Mouse (Mus musculus) erythroblast, embryonic 14.5 days (primary cell): ENCODE results near the gene Ercc6. TPM values are rescaled to one million over a fixed set of nuclear protein-coding genes. Genes with fewer than 3 reads are reported as not detected.

Experiments used
- H3K27me3 ChIP-seq: 2 replicates; pipeline ENCODE4 v1.6.1; 2012; ENCODE audit warnings: inconsistent platforms; ENCODE audit not compliant: control insufficient read depth
- H3K36me3 ChIP-seq: 2 replicates; pipeline ENCODE4 v1.6.1; 2012; ENCODE audit warnings: mild to moderate bottlenecking, inconsistent platforms; ENCODE audit not compliant: control insufficient read depth
- H3K4me1 ChIP-seq: 2 replicates; pipeline ENCODE4 v1.6.1; 2012; ENCODE audit warnings: inconsistent platforms; ENCODE audit not compliant: control insufficient read depth
- H3K4me3 ChIP-seq: replicated peaks from 2 replicates; pipeline ENCODE3; 2012; ENCODE audit warnings: moderate library complexity, mild to moderate bottlenecking, inconsistent platforms
- H3K9me3 ChIP-seq: 2 replicates; pipeline ENCODE4 v1.6.1; 2012; ENCODE audit warnings: low read length, inconsistent platforms, mixed read lengths; ENCODE audit not compliant: control insufficient read depth
- GATA1 ChIP-seq: IDR thresholded peaks from 2 replicates; pipeline ENCODE4 v1.6.1; 2012; ENCODE audit warnings: low read length, inconsistent platforms, mixed read lengths
- TAL1 ChIP-seq: IDR thresholded peaks from 3 replicates; pipeline ENCODE4 v1.6.1; 2012; ENCODE audit warnings: low read length, inconsistent platforms, mixed read lengths
- polyA plus RNA-seq: library from polyadenylated mRNA; stranded (reverse); fragments of >175 nt; gene quantifications from 2 replicates; pipeline ENCODE4 v1.2.3, GENCODE M21; 2012

Gene Ercc6
- polyA plus RNA-seq, 1 experiment, result 0.06 TPM

DNA sequence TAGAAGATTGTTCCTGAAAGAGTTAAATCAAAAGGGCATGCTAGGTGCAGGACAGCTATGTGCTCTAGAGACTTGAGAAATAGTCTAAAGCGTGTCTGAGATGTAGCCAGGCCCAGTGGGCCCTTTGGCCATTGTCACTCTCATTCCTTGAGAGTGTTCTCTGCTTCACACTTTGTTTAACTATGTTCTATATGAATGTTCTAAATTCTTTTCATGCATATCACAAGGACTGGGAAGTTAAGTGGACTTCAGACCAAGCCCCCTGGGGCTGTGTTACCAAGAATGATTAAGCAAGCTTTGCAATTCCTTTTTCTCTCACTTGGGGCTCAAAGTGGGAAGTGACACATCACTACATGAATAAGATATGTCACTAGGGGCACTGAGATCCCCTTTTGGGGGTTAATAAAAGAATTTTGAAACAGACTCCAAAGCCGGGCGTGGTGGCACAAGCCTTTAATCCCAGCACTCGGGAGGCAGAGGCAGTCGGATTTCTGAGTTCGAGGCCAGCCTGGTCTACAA, 3.8 kb upstream of the Ercc6 start:
- Histone ChIP-seq H3K9me3 (no peaks in the 10 kb centered on the region), H3K27me3 (no peaks in the 10 kb centered on the region), H3K36me3 (no peaks in the 10 kb centered on the region), H3K4me3 (no peak overlapping the region), H3K4me1 (peaks cover 36% of the 10 kb centered on the region)
- no peak for TF ChIP-seq TAL1
- TF ChIP-seq GATA1, result no peak

DNA sequence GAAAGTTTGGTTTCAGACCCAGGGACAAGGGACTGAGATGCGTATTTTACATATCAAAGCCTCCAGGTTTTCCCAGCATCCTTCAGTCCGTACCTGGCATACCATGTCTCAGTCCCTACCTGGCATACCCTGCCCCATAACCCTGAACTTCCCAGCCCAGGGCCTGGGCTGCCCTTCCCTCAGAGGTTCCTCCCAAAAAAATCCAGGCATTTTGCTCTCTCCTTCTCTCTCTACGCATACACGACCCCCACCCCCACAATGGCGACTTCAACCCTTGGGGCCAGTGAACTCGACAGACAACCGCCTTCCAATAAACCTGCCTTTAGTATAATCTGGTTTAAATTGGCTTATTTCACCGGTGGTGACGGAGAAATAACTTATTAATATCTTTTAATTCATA, 409 bp upstream of the Ercc6 start:
- peaks cover 17% of the 10 kb centered on the region for H3K36me3 ChIP-seq
- H3K27me3 ChIP-seq, result no peaks in the 10 kb centered on the region
- H3K4me1 ChIP-seq, result peaks cover 40% of the 10 kb centered on the region
- peak overlapping the region; percentile 95 for H3K4me3 ChIP-seq
- TF ChIP-seq GATA1, result no peak
- no peak for TF ChIP-seq TAL1
- no peaks in the 10 kb centered on the region for H3K9me3 ChIP-seq

DNA sequence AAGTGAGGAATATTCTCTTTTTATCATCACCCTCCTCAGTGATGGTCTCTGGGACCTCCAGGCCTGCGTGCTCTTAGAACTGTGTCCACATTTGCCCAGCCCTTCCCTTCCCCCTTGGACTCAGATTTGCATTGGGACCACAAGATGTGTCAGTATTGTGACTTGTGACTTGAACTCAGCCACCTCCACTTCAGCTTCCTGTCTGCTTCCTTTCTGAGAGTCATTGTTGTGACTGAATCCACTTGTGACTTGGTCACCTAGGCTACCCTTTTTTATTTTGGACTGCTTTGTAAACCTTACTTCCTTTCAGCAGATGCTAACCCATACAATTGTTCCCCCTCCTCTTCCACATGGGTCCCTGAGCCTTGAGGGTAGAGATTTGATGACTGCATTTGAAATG, 2.8 kb downstream of the Ercc6 start:
- Histone ChIP-seq H3K4me1 (peaks cover 28% of the 10 kb centered on the region), H3K4me3 (no peak overlapping the region), H3K9me3 (no peaks in the 10 kb centered on the region), H3K27me3 (no peaks in the 10 kb centered on the region), H3K36me3 (peaks cover 46% of the 10 kb centered on the region)
- TF ChIP-seq TAL1 (no peak), GATA1 (no peak)

DNA sequence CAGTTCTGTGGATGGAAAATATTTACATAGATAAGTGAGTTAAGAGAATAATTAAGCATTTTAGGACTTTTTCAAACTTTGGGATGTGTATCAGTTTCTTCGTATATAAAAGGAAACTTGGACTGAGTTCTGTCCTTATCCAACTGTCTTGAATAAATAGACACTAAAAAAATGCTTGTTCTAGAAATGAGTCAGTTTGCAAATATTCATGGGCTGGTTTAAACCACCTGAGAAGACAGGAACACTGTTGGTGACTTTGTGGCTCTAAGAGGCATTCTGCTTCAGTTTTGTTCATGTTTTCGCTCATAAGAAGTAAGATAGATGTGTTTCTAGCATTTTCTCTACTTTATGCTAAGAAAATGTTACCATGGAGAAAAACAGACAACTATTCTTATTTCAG, 5.2 kb downstream of the Ercc6 start:
- Histone ChIP-seq H3K9me3 (no peaks in the 10 kb centered on the region), H3K4me3 (no peak overlapping the region), H3K27me3 (no peaks in the 10 kb centered on the region), H3K4me1 (peaks cover 20% of the 10 kb centered on the region), H3K36me3 (peaks cover 65% of the 10 kb centered on the region)
- TF ChIP-seq GATA1 (no peak), TAL1 (no peak)

DNA sequence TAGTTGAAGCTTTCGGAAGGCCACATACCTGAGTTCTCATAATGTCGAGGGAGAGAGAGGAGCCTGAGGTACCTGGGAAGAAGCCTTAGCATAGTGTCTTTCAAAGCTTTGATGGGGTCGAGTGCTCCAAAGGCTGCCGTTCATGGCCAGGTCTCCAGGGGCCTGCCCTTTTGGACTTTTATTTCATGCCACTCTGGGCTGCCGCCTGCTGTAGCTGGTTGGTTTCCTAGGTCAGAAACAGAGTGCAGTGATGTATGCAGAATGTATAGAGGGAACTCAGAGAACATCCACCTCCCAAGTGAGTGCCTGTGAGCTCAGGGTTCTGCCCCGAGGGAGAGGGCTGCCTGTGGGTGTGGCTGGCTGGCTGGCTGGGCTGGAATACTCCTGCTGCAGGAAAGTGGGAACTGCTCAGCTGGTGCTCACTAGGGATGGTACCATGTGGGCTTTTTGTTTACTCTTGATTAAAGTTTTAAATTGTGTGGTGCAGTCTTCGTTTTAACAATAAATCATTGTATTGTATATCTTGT, 7.1 kb downstream of the Ercc6 start:
- TF ChIP-seq GATA1 (no peak), TAL1 (no peak)
- Histone ChIP-seq H3K9me3 (no peaks in the 10 kb centered on the region), H3K36me3 (peaks cover 76% of the 10 kb centered on the region), H3K4me3 (no peak overlapping the region), H3K27me3 (no peaks in the 10 kb centered on the region), H3K4me1 (peaks cover 2% of the 10 kb centered on the region)

DNA sequence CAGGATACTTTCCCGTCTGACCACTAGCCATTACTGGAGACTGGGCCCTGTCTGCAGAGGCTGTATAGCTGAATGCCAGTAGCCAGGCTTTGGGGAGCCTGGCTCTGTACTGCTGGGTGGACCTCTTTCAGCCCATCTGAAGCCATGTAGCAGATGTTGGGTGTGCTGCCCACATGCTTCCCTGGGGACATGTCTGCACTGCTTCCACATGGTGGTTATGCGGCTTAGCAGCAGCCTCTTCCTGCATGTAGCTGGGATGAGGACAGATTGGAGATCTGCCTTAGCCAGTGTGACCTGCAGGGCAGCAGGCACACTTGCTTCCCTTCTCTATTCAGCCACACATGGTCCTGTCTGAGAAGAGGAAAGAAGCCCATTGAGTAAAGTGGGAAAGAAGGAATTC, 9.0 kb downstream of the Ercc6 start:
- TF ChIP-seq GATA1, result no peak
- TF ChIP-seq TAL1, result no peak
- Histone ChIP-seq H3K4me1 (no peaks in the 10 kb centered on the region), H3K36me3 (peaks cover 83% of the 10 kb centered on the region), H3K4me3 (no peak overlapping the region), H3K27me3 (no peaks in the 10 kb centered on the region), H3K9me3 (no peaks in the 10 kb centered on the region)

DNA sequence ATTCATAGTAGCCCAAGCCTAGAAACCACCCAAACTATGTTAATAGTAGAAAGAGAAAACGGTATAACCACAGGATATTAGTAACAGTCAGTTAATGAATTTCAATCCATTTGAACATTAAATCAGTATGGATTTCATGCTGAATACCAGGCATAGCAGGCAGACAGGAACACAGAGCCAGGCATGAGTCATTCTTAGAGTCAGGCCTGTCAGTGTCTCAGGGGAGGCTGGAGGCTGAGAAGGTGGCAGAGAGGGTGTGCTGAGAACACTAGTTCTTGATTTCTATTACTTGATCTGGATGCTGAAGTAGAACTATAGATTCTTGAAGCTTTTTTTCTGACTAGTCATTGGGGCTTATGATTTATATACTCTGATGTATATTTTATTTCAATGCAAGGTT, 10.8 kb downstream of the Ercc6 start:
- Histone ChIP-seq H3K4me3 (no peak overlapping the region), H3K27me3 (no peaks in the 10 kb centered on the region), H3K9me3 (no peaks in the 10 kb centered on the region), H3K4me1 (no peaks in the 10 kb centered on the region), H3K36me3 (peaks cover 79% of the 10 kb centered on the region)
- TF ChIP-seq TAL1 (no peak), GATA1 (no peak)

DNA sequence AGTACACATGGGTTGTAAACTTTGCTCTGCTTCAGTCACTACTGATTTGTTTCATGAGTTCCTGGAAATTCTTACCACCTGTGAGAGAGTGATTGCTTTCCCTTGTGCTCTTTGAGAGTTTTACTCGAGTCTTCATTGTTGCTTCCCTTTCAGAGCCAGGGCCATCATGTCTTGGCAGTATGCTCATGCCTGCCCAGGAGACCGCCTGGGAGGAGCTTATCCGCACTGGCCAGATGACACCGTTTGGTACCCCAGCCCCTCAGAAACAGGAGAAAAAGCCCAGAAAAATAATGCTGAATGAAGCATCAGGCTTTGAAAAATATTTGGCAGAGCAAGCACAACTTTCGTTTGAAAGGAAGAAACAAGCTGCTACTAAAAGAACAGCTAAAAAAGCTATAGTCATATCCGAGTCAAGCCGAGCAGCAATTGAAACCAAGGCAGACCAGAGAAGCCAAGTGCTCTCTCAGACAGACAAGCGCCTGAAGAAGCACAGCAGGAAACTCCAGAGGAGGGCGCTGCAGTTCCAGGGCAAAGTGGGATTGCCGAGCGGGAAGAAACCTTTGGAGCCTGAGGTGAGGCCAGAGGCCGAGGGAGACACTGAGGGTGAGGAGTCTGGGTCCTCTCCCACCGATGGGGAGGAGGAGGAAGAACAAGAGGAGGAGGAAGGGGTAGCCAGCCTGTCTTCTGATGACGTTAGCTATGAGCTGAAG, 12.8 kb downstream of the Ercc6 start:
- H3K4me1 ChIP-seq, result no peaks in the 10 kb centered on the region
- peaks cover 70% of the 10 kb centered on the region for H3K36me3 ChIP-seq

DNA sequence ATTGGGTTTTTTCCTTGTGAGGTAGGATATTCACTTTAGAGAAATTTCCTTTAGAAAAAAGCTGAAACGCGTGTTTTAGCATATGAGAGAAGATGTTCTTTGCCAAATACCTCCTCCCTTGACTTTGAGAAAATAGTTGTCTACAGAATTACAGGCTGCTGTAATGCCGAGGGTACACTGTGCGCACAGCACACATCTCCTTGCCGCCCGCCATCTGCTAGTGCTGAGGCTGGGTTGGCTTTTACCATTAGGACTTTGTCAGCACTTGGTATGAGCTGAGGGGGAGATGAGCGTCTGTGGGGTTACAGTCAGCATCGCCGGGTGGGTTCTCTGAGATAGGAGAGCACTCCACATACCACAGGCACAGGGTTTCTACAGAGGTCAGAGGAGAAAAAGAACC, 13.9 kb downstream of the Ercc6 start:
- H3K36me3 ChIP-seq, result peaks cover 65% of the 10 kb centered on the region
- TF ChIP-seq GATA1 (no peak), TAL1 (no peak)
- no peaks in the 10 kb centered on the region for H3K4me1 ChIP-seq
- no peak overlapping the region for H3K4me3 ChIP-seq
- H3K27me3 ChIP-seq, result no peaks in the 10 kb centered on the region
- H3K9me3 ChIP-seq, result no peaks in the 10 kb centered on the region

More for the DNA sequence above, 12.8 kb downstream of the Ercc6 start:
- H3K9me3 ChIP-seq, result no peaks in the 10 kb centered on the region
- H3K4me3 ChIP-seq, result no peak overlapping the region
- TF ChIP-seq TAL1, result no peak
- no peak for TF ChIP-seq GATA1
- H3K27me3 ChIP-seq, result no peaks in the 10 kb centered on the region
